Mouse (Mus musculus) heart, embryonic 11.5 days (tissue): Measurements from ENCODE around the gene Klhl24. TPM values are rescaled to one million over a fixed set of nuclear protein-coding genes. Genes with fewer than 3 reads are reported as not detected.

ENCODE experiments used
- ATAC-seq: fragments of 200-750 bp; cut with Nextera tagmentation; replicated peaks from 2 replicates; pipeline ENCODE4 v1.8.0; 2017; ENCODE audit warnings: moderate library complexity; ENCODE audit not compliant: insufficient number of reproducible peaks, low FRiP score, low TSS enrichment
- H3K27ac ChIP-seq: fragments of 300-500 bp; sonication (generic); 2 replicates; pipeline ENCODE4 v1.5.1; 2014; ENCODE audit warnings: mild to moderate bottlenecking, low read depth, low read length
- H3K27me3 ChIP-seq: fragments of 300-500 bp; sonication (generic); 2 replicates; pipeline ENCODE4 v1.6.1; 2014; ENCODE audit warnings: mild to moderate bottlenecking, low read length, mixed read lengths; ENCODE audit not compliant: control insufficient read depth, insufficient read depth
- H3K36me3 ChIP-seq: fragments of 300-500 bp; sonication (generic); 2 replicates; pipeline ENCODE4 v1.6.1; 2014; ENCODE audit warnings: mild to moderate bottlenecking, low read length, moderate library complexity, mixed read lengths; ENCODE audit not compliant: control insufficient read depth, insufficient read depth
- H3K4me1 ChIP-seq: fragments of 300-500 bp; sonication (generic); 2 replicates; pipeline ENCODE4 v1.6.1; 2014; ENCODE audit warnings: low read length; ENCODE audit not compliant: control insufficient read depth, insufficient read depth
- H3K4me2 ChIP-seq: fragments of 300-500 bp; sonication (generic); 2 replicates; pipeline ENCODE4 v1.6.1; 2014; ENCODE audit warnings: mild to moderate bottlenecking, moderate library complexity
- H3K4me3 ChIP-seq: fragments of 300-500 bp; sonication (generic); 2 replicates; pipeline ENCODE4 v1.5.1; 2014; ENCODE audit warnings: low read depth, low read length
- H3K9ac ChIP-seq: fragments of 300-500 bp; sonication (generic); 2 replicates; pipeline ENCODE4 v1.6.1; 2014; ENCODE audit warnings: mild to moderate bottlenecking, low read depth, low read length, moderate library complexity
- H3K9me3 ChIP-seq: fragments of 300-500 bp; sonication (generic); replicated peaks from 2 replicates; pipeline ENCODE4 v1.6.1; 2016; ENCODE audit warnings: low read length; ENCODE audit not compliant: control insufficient read depth
- WGBS: fragments of 180-500 bp; shearing (Covaris S2); extraction: QIAGEN DNeasy Blood & Tissue Kit; methylation state at CpG from one replicate; pipeline ENCODE4 v1.1.7; 2014; ENCODE audit not compliant: insufficient replicate concordance; 5-methylcytosine and 5-hydroxymethylcytosine counted together
- polyA plus RNA-seq: library from polyadenylated mRNA; unstranded; fragments of >200 nt; fragmentation: Nextera tagmentation; extraction: Ambion mirVana; gene quantifications from 2 replicates; pipeline ENCODE4 v1.2.1, GENCODE M21; 2014

Klhl24 gene
- polyA plus RNA-seq: 31.5 and 37.1 TPM in 2 replicates

- H3K4me3 ChIP-seq: peak within 1 kb of the TSS; percentile 88
- 2% methylated on average over 29 of the region's 29 CpGs for WGBS
- H3K4me2 ChIP-seq: peak within 1 kb of the TSS; percentile 64
- peak; percentile 91 for ATAC-seq
- H3K9ac ChIP-seq: peak within 1 kb of the TSS; percentile 98
- no peaks in the 10 kb centered on the region; the same call in 1 of the 2 replicates for H3K36me3 ChIP-seq
- no peaks in the 10 kb centered on the region for H3K27me3 ChIP-seq
- no peaks in the 10 kb centered on the region for H3K4me1 ChIP-seq
- peak within 1 kb of the TSS; percentile 98 for H3K27ac ChIP-seq
- 0 out of 2 replicates have a peak, but pooled peaks cover 2% of the 10 kb centered on the region for H3K9me3 ChIP-seq
Observed at GRCm38 (mm10) chr16:20097069-20097710, at the start of gene Klhl24. Gene Klhl24 (plus strand): TSS chr16:20097542.

- H3K27ac ChIP-seq: no peak overlapping the region
Observed at GRCm38 (mm10) chr16:20052655-20053054, 44.7 kb upstream of the Klhl24 start.

GRCm38 (mm10) chr16:20072770-20073169 is 24.6 kb upstream of the Klhl24 start:
- Histone ChIP-seq H3K9me3 (no peaks in the 10 kb centered on the region), H3K36me3 (no peaks in the 10 kb centered on the region), H3K27me3 (no peaks in the 10 kb centered on the region), H3K4me3 (no peak overlapping the region), H3K4me1 (no peaks in the 10 kb centered on the region), H3K9ac (no peak overlapping the region), H3K27ac (no peak overlapping the region), H3K4me2 (no peak overlapping the region)
- WGBS: 64% methylated on average over 1 of the region's 1 CpGs
- ATAC-seq: no peak

More at GRCm38 (mm10) chr16:20052655-20053054, 44.7 kb upstream of the Klhl24 start:
- Histone ChIP-seq H3K36me3 (no peaks in the 10 kb centered on the region), H3K9me3 (no peaks in the 10 kb centered on the region), H3K4me3 (no peak overlapping the region), H3K4me2 (no peak overlapping the region), H3K27me3 (no peaks in the 10 kb centered on the region), H3K4me1 (no peaks in the 10 kb centered on the region), H3K9ac (no peak overlapping the region)
- ATAC-seq: no peak
- 45% methylated on average over 3 of the region's 3 CpGs for WGBS

- no peak overlapping the region for H3K27ac ChIP-seq
- no peak for ATAC-seq
- no peak overlapping the region for H3K4me2 ChIP-seq
- H3K4me3 ChIP-seq: no peak overlapping the region
- H3K36me3 ChIP-seq: no peaks in the 10 kb centered on the region
- H3K27me3 ChIP-seq: no peaks in the 10 kb centered on the region
- 64% methylated on average over 1 of the region's 1 CpGs for WGBS
- no peaks in the 10 kb centered on the region for H3K4me1 ChIP-seq
- H3K9ac ChIP-seq: no peak overlapping the region
- H3K9me3 ChIP-seq: no peaks in the 10 kb centered on the region
Observed at GRCm38 (mm10) chr16:20076675-20077074, 20.7 kb upstream of the Klhl24 start.

DNA sequence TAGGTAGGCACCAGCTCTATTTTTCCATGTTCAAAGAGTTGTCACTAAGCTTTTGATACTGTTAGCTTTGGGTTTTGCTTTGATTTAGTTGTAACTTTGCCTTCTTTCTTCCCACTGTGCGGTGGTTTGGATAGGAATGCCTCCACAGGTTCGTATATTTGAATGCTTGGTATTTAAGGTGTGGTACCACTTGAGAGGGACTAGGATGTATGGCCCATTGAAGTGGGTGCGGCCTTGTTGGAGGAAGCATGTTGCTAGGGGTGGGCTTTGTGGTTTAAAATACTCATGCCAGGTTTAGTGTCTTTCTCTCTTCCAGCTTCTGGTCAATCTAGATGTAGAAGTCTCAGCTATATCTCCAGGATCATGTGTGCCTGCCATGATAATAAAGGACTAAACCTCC is 17.1 kb upstream of the Klhl24 start:
- Histone ChIP-seq H3K9me3 (no peaks in the 10 kb centered on the region), H3K27ac (no peak overlapping the region), H3K9ac (no peak overlapping the region), H3K4me2 (no peak overlapping the region), H3K27me3 (no peaks in the 10 kb centered on the region), H3K4me1 (no peaks in the 10 kb centered on the region), H3K36me3 (no peaks in the 10 kb centered on the region), H3K4me3 (no peak overlapping the region)
- WGBS: 81% methylated on average over 3 of the region's 3 CpGs
- no peak for ATAC-seq

- no peaks in the 10 kb centered on the region for H3K9me3 ChIP-seq
- no peak overlapping the region for H3K9ac ChIP-seq
- H3K27me3 ChIP-seq: no peaks in the 10 kb centered on the region
- no peak overlapping the region for H3K4me2 ChIP-seq
- H3K4me3 ChIP-seq: no peak overlapping the region
- no peak for ATAC-seq
- no peaks in the 10 kb centered on the region for H3K4me1 ChIP-seq
- no peaks in the 10 kb centered on the region for H3K36me3 ChIP-seq
- 70% methylated on average over 1 of the region's 1 CpGs for WGBS
- no peak overlapping the region for H3K27ac ChIP-seq
Observed at GRCm38 (mm10) chr16:20084623-20085022, 12.7 kb upstream of the Klhl24 start.

DNA sequence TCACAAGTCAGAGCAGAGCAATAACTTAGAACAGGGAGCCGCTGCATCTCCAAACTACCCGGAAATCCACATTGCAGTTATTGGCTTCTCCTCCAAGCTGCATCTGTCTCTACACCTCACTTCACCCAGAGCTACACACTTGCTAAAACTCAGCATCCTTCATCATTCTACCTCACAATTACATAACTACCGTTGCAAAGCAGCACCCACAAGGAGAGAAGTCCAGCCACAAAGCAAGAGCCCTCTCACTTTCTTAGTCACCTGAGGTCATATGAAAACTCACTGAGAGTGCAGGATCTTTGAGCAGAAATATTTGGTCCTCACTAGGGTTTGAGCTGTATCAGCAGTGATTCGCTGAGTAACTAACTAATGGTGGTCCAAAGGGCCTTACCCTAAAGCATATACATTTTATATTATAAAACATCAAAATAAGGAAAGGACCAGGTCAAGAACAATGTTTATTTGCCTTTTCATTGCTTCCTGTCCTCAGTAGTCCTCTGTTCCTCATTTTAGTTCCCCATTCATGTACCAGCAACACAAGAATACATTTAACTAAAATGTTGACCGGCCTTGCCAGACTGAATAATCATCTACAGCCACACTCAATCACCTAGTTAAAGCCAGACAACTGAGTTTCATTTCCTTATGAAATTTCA is 12.0 kb upstream of the Klhl24 start:
- Histone ChIP-seq H3K4me1 (no peaks in the 10 kb centered on the region), H3K36me3 (no peaks in the 10 kb centered on the region), H3K9me3 (no peaks in the 10 kb centered on the region), H3K4me3 (no peak overlapping the region), H3K9ac (no peak overlapping the region), H3K27ac (no peak overlapping the region), H3K27me3 (no peaks in the 10 kb centered on the region), H3K4me2 (no peak overlapping the region)
- WGBS: 81% methylated on average over 5 of the region's 5 CpGs
- no peak for ATAC-seq

GRCm38 (mm10) chr16:20086976-20087375 is 10.4 kb upstream of the Klhl24 start:
- ATAC-seq: no peak
- Histone ChIP-seq H3K27me3 (no peaks in the 10 kb centered on the region), H3K36me3 (no peaks in the 10 kb centered on the region), H3K9ac (no peak overlapping the region), H3K4me3 (no peak overlapping the region), H3K27ac (no peak overlapping the region), H3K4me1 (peaks cover 3% of the 10 kb centered on the region; the same call in 1 of the 2 replicates), H3K4me2 (no peak overlapping the region), H3K9me3 (no peaks in the 10 kb centered on the region)
- WGBS: 79% methylated on average over 5 of the region's 5 CpGs
